ENCODE assay signal across 14 mouse cellular contexts in the genomic region with DNA sequence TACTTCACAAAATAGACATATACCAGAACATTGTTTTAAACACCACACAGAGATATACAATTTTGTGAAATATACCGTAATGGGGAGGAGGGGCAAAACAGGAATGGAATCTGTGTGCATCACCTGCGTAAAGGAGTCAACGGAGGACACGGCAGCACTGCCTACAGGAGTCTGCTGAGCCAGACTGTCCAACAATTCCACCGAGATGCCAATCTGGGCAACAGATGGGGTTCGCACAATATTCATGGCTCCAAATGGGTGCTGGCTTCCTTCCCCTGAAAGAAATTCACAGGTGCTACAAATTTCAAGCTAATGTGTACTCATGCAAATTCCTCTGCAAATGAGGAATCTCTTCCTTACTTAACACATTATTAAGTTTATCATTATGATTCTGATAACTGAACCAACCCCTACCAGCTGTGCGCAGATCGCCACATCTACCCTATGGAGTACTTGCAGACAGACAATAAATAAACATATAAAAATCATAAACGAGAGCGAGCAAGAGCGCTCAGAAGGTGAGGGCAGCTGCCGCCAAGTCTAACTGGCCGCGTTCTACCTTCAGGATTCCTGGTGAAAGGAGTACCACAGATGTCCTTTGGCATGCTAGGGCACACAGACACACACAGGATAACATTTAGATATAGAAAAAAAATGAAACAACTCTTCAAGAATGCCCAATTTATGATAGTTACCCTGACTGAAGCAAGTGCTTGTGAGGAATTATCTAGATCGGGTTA. TPM values are rescaled to one million over a fixed set of nuclear protein-coding genes. Genes with fewer than 3 reads are reported as not detected.
DNase-seq lines count a peak whose midpoint lies in the region; ATAC-seq lines count a peak whose summit lies in the region.
"Had no signal": no experiment of that assay in that cellular context is flagged by ENCODE, and none has a peak within 500 bp of the region (broad histone marks: within the 10 kb centered on the region; RNA-seq: fewer than 3 reads in every experiment).

No protein-coding gene starts in this region.

- H3K4me3 ChIP-seq in hindbrain, embryonic 14.5 days (replicated peaks; ENCODE audit: low read length) = no peak overlapping the region
- H3K4me3 ChIP-seq in hindbrain, embryonic 11.5 days (ENCODE audit: low read depth, low read length) = no peak overlapping the region

- no peaks in the 10 kb centered on the region for H3K9me3 ChIP-seq in hindbrain, embryonic 14.5 days (ENCODE audit: control insufficient read depth, low read length)
- no peaks in the 10 kb centered on the region for H3K9me3 ChIP-seq in hindbrain, embryonic 11.5 days (ENCODE audit: control insufficient read depth, low read length)

- ATAC-seq in hindbrain, embryonic 14.5 days (ENCODE audit: low FRiP score) = no peak
- no peak for ATAC-seq in hindbrain, embryonic 11.5 days (ENCODE audit: low FRiP score)
- ATAC-seq: inflammation-experienced regulatory T-cells, adult 6 months had no signal

- no peaks in the 10 kb centered on the region for H3K27me3 ChIP-seq in hindbrain, embryonic 14.5 days (ENCODE audit: control insufficient read depth, insufficient read depth, low read length)
- no peaks in the 10 kb centered on the region for H3K27me3 ChIP-seq in hindbrain, embryonic 11.5 days (ENCODE audit: control insufficient read depth, insufficient read depth, low read length)

- 97% methylated on average over 15 of the region's 15 CpGs for WGBS in hindbrain, embryonic 14.5 days
- WGBS in hindbrain, embryonic 11.5 days = 96% methylated on average over 15 of the region's 15 CpGs

- H3K4me2 ChIP-seq in hindbrain, embryonic 14.5 days (replicated peaks) = no peak overlapping the region
- no peak overlapping the region for H3K4me2 ChIP-seq in hindbrain, embryonic 11.5 days (replicated peaks; ENCODE audit: low read depth, low read length)

- H3K9ac ChIP-seq in hindbrain, embryonic 14.5 days = no peak overlapping the region
- no peak overlapping the region for H3K9ac ChIP-seq in hindbrain, embryonic 11.5 days (ENCODE audit: low read depth, low read length)

- H3K4me1 ChIP-seq in hindbrain, embryonic 14.5 days (replicated peaks; ENCODE audit: control insufficient read depth, insufficient read depth, low read length) = no peaks in the 10 kb centered on the region
- no peaks in the 10 kb centered on the region for H3K4me1 ChIP-seq in hindbrain, embryonic 11.5 days (replicated peaks; ENCODE audit: control insufficient read depth, insufficient read depth, low read length)

- peaks cover 28% of the 10 kb centered on the region for H3K36me3 ChIP-seq in hindbrain, embryonic 14.5 days (replicated peaks; ENCODE audit: control insufficient read depth, insufficient read depth)
- H3K36me3 ChIP-seq in hindbrain, embryonic 11.5 days (ENCODE audit: control insufficient read depth, insufficient read depth, low read length) = no peaks in the 10 kb centered on the region

- no peak overlapping the region for H3K27ac ChIP-seq in hindbrain, embryonic 14.5 days
- no peak overlapping the region for H3K27ac ChIP-seq in hindbrain, embryonic 11.5 days (ENCODE audit: low read depth, low read length)

- peak; percentile 86 for DNase-seq in cerebellum, adult 11-12 months
- DNase-seq in cerebellum, postnatal 14 days = peak; percentile 89 to 91
- DNase-seq in layer of hippocampus, adult 9-10 months (ENCODE audit: low spot score) = peak; percentile 71
- peak; percentile 79 to 88 for DNase-seq in right cerebral cortex, postnatal 10 days (ENCODE audit: low spot score in 2 of 2)
- no peak for DNase-seq in hindbrain, embryonic 14.5 days (ENCODE audit: low spot score)
- no peak for DNase-seq in hindbrain, embryonic 11.5 days (ENCODE audit: low spot score)
- DNase-seq in adrenal gland, postnatal 14 days = no peak
- DNase-seq: gastrocnemius, postnatal 25 days; kidney, postnatal 14 days; liver; lung, postnatal 14 days; midbrain, embryonic 14.5 days had no signal

RNA-seq across cellular contexts. Expression of a gene that starts 17.4 kb away (rescaled TPM):
- polyA plus RNA-seq in hindbrain, embryonic 14.5 days (2014; fragmentation: Nextera tagmentation; extraction: Ambion mirVana) = 128 and 145 TPM in 2 replicates
- polyA plus RNA-seq in hindbrain, embryonic 11.5 days (2014; fragmentation: Nextera tagmentation; extraction: Ambion mirVana) = 153 and 157 TPM in 2 replicates
- total RNA-seq in adrenal gland, postnatal 14 days (2021) = 46.7 and 55.2 TPM in 2 replicates

RNA-seq across cellular contexts. Expression of a gene that starts 20.2 kb away (rescaled TPM):
- polyA plus RNA-seq in hindbrain, embryonic 14.5 days (2014; fragmentation: Nextera tagmentation; extraction: Ambion mirVana) = 0.74 and 0.93 TPM in 2 replicates
- 0.36 and 0.86 TPM in 2 replicates for polyA plus RNA-seq in hindbrain, embryonic 11.5 days (2014; fragmentation: Nextera tagmentation; extraction: Ambion mirVana)
- 0.11 TPM in 2 replicates for total RNA-seq in adrenal gland, postnatal 14 days (2021)
- total RNA-seq: gastrocnemius, postnatal 25 days had no signal
- polyA plus RNA-seq: heart, postnatal 0 days; inflammation-experienced regulatory T-cells, adult 6 months had no signal

RNA-seq across cellular contexts. Expression of a gene that starts 57.2 kb away (rescaled TPM):
- 27.8 and 30.9 TPM in 2 replicates for polyA plus RNA-seq in hindbrain, embryonic 14.5 days (2014; fragmentation: Nextera tagmentation; extraction: Ambion mirVana)
- 74.3 and 80.5 TPM in 2 replicates for polyA plus RNA-seq in hindbrain, embryonic 11.5 days (2014; fragmentation: Nextera tagmentation; extraction: Ambion mirVana)
- 53.0 and 63.1 TPM in 2 replicates for total RNA-seq in adrenal gland, postnatal 14 days (2021)

Comparison
In these comparisons a context has a peak if more than half of its experiments do, and no peak if none do; other contexts are left out.
1. DNase-seq: peak in cerebellum, adult 11-12 months (single experiment), cerebellum, postnatal 14 days (2 of 2), layer of hippocampus, adult 9-10 months (single experiment) and right cerebral cortex, postnatal 10 days (2 of 2); none in hindbrain, embryonic 14.5 days (single experiment), hindbrain, embryonic 11.5 days (single experiment) and adrenal gland, postnatal 14 days (single experiment).